Mouse (Mus musculus) midbrain, embryonic 16.5 days (tissue): ENCODE data around the gene Olfr1387. TPM values are rescaled to one million over a fixed set of nuclear protein-coding genes. Genes with fewer than 3 reads are reported as not detected.
"Not testable (repeated sequence)": the region's sequence is repeated elsewhere in the genome, so short reads cannot be mapped to it uniquely, and the experiment has no call there.

Source experiments
- ATAC-seq: fragments of 200-750 bp; cut with Nextera tagmentation; 2 replicates; pipeline ENCODE4 v1.8.0; 2017; ENCODE audit warnings: moderate TSS enrichment
- H3K27ac ChIP-seq: fragments of 300-500 bp; sonication (generic); 2 replicates; pipeline ENCODE4 v1.5.1; 2014; ENCODE audit warnings: mild to moderate bottlenecking, low read length, mixed read lengths
- H3K27me3 ChIP-seq: fragments of 300-500 bp; sonication (generic); 2 replicates; pipeline ENCODE4 v1.6.1; 2014; ENCODE audit warnings: low read depth, low read length, mixed read lengths; ENCODE audit not compliant: control insufficient read depth, insufficient read depth
- H3K36me3 ChIP-seq: fragments of 300-500 bp; sonication (generic); 2 replicates; pipeline ENCODE4 v1.6.1; 2014; ENCODE audit warnings: mild to moderate bottlenecking, low read length, moderate library complexity, mixed read lengths; ENCODE audit not compliant: control insufficient read depth, insufficient read depth
- H3K4me1 ChIP-seq: fragments of 300-500 bp; sonication (generic); 2 replicates; pipeline ENCODE4 v1.6.1; 2014; ENCODE audit warnings: mild to moderate bottlenecking, low read length, mixed read lengths; ENCODE audit not compliant: control insufficient read depth, insufficient read depth
- H3K4me2 ChIP-seq: fragments of 300-500 bp; sonication (generic); 2 replicates; pipeline ENCODE4 v1.6.1; 2014; ENCODE audit warnings: mild to moderate bottlenecking, low read length, mixed read lengths
- H3K4me3 ChIP-seq: fragments of 300-500 bp; sonication (generic); 2 replicates; pipeline ENCODE4 v1.5.1; 2014; ENCODE audit warnings: low read depth, mild to moderate bottlenecking, low read length, moderate library complexity, mixed read lengths
- H3K9ac ChIP-seq: fragments of 300-500 bp; sonication (generic); 2 replicates; pipeline ENCODE4 v1.6.1; 2014; ENCODE audit warnings: low read depth, low read length, mixed read lengths
- H3K9me3 ChIP-seq: fragments of 300-500 bp; sonication (generic); replicated peaks from 2 replicates; pipeline ENCODE4 v1.6.1; 2014; ENCODE audit warnings: mild to moderate bottlenecking, low read length, mixed read lengths; ENCODE audit not compliant: control insufficient read depth, poor library complexity, severe bottlenecking
- WGBS: fragments of 180-500 bp; shearing (Covaris S2); extraction: QIAGEN DNeasy Blood & Tissue Kit; methylation state at CpG from one replicate; pipeline ENCODE4 v1.1.7; 2014; 5-methylcytosine and 5-hydroxymethylcytosine counted together
- polyA plus RNA-seq: library from polyadenylated mRNA; unstranded; fragments of >200 nt; fragmentation: Nextera tagmentation; extraction: Ambion mirVana; gene quantifications from 2 replicates; pipeline ENCODE4 v1.2.1, GENCODE M21; 2015

Olfr1387 gene
- polyA plus RNA-seq, 1 experiment from 2014 or later: not detected

GRCm38 (mm10) chr11:49488770-49489169, 33.6 kb downstream of the Olfr1387 start, which contains the start of gene Olfr1385:
TSS of gene Olfr1385 (plus strand) at chr11:49489070.
- not testable (repeated sequence) for H3K27ac ChIP-seq, H3K9ac ChIP-seq, H3K9me3 ChIP-seq, H3K27me3 ChIP-seq, H3K36me3 ChIP-seq, H3K4me2 ChIP-seq, H3K4me1 ChIP-seq, ATAC-seq, H3K4me3 ChIP-seq
- WGBS: 88% methylated on average over 1 of the region's 1 CpGs

Other genes with a start within 250 kb of the Olfr1387 start
- gene Mgat1, start 211.2 kb upstream of the Olfr1387 start, polyA plus RNA-seq: 33.5 and 34.3 TPM in 2 replicates
- gene Olfr1393, start 177.0 kb upstream of the Olfr1387 start, polyA plus RNA-seq: not detected in 2 replicates
- not detected in 2 replicates for gene Olfr1392, start 170.1 kb upstream of the Olfr1387 start, polyA plus RNA-seq
- not detected in 2 replicates for gene Olfr10, start 150.6 kb upstream of the Olfr1387 start, polyA plus RNA-seq
- not detected in 2 replicates for gene Olfr1391, start 132.6 kb upstream of the Olfr1387 start, polyA plus RNA-seq
- gene Olfr1390, start 120.2 kb upstream of the Olfr1387 start, polyA plus RNA-seq: not detected in 2 replicates
- gene Olfr1389, start 32.3 kb upstream of the Olfr1387 start, polyA plus RNA-seq: not detected in 2 replicates
- gene Olfr1388, start 18.7 kb upstream of the Olfr1387 start, polyA plus RNA-seq: 0.09 TPM in 1 of 2 replicates, not detected in the other
- not detected in 2 replicates for gene Olfr1386, start 9.7 kb downstream of the Olfr1387 start, polyA plus RNA-seq
- not detected in 2 replicates for gene Olfr1385, start 33.7 kb downstream of the Olfr1387 start, polyA plus RNA-seq
- not detected in 2 replicates for gene Olfr1384, start 51.4 kb downstream of the Olfr1387 start, polyA plus RNA-seq
- not detected in 2 replicates for gene Olfr1383, start 64.3 kb downstream of the Olfr1387 start, polyA plus RNA-seq
- gene Olfr1382, start 72.9 kb downstream of the Olfr1387 start, polyA plus RNA-seq: not detected in 2 replicates
- gene Olfr1381, start 88.1 kb downstream of the Olfr1387 start, polyA plus RNA-seq: not detected in 2 replicates
- not detected in 2 replicates for gene Olfr1380, start 101.5 kb downstream of the Olfr1387 start, polyA plus RNA-seq
- gene Flt4, start 153.9 kb downstream of the Olfr1387 start, polyA plus RNA-seq: 1.6 TPM in 2 replicates
- gene Scgb3a1, start 208.3 kb downstream of the Olfr1387 start, polyA plus RNA-seq: 0.70 TPM in 1 of 2 replicates, not detected in the other